Mouse (Mus musculus) MEL (cell line): Measurements from ENCODE around the gene Lsamp. TPM values are rescaled to one million over a fixed set of nuclear protein-coding genes. Genes with fewer than 3 reads are reported as not detected.

Source experiments
- DNase-seq: peaks from one replicate; pipeline ENCODE4 v3.0.0; 2011; ENCODE audit warnings: low read depth, low spot score
- H3K27ac ChIP-seq: 2 replicates; pipeline ENCODE4 v1.5.1; 2012; ENCODE audit warnings: low read depth, mild to moderate bottlenecking, control low read depth, low read length, moderate library complexity; ENCODE audit not compliant: control insufficient read depth
- H3K27me3 ChIP-seq, 2 experiments: fragments of 150-350 bp in 1 of 2; sonication (generic) in 1 of 2; 2 replicates each; pipeline ENCODE4 v1.6.1; 2012; ENCODE audit warnings: low read length in 2 of 2, mild to moderate bottlenecking in 2 of 2, improper control_type of control experiment in 1 of 2, moderate library complexity in 1 of 2; ENCODE audit not compliant: insufficient read depth in 2 of 2, control insufficient read depth in 1 of 2
- H3K36me3 ChIP-seq, 2 experiments: 2 replicates each; pipeline ENCODE4 v1.6.1; 2012 to 2014; ENCODE audit warnings: low read length in 2 of 2, improper control_type of control experiment in 1 of 2, inconsistent platforms in 1 of 2, mild to moderate bottlenecking in 1 of 2; ENCODE audit not compliant: insufficient read depth in 2 of 2, control insufficient read depth in 1 of 2
- H3K4me1 ChIP-seq, 2 experiments: fragments of 150-350 bp in 1 of 2; sonication (generic) in 1 of 2; 2 replicates each; pipeline ENCODE4 v1.6.1; 2012; ENCODE audit warnings: low read length in 2 of 2, improper control_type of control experiment in 1 of 2, mild to moderate bottlenecking in 1 of 2; ENCODE audit not compliant: insufficient read depth in 2 of 2, control insufficient read depth in 1 of 2
- H3K4me3 ChIP-seq, 2 experiments: fragments of 150-350 bp in 1 of 2; sonication (generic) in 1 of 2; 2 replicates each; pipeline ENCODE4 v1.5.1; 2012; ENCODE audit warnings: low read depth in 2 of 2, low read length in 2 of 2, mild to moderate bottlenecking in 2 of 2, moderate library complexity in 2 of 2, control low read depth in 1 of 2, improper control_type of control experiment in 1 of 2; ENCODE audit not compliant: control insufficient read depth in 1 of 2, insufficient read depth in 1 of 2
- H3K79me2 ChIP-seq: 2 replicates; pipeline ENCODE4 v1.6.1; 2012; ENCODE audit warnings: mild to moderate bottlenecking, low read length, moderate library complexity; ENCODE audit not compliant: control insufficient read depth, poor library complexity, insufficient read depth
- H3K9ac ChIP-seq: 2 replicates; pipeline ENCODE4 v1.6.1; 2012; ENCODE audit warnings: low read depth, mild to moderate bottlenecking, control low read depth, low read length, moderate library complexity; ENCODE audit not compliant: control insufficient read depth, poor library complexity, severe bottlenecking
- H3K9me3 ChIP-seq: fragments of 150-350 bp; sonication (generic); replicated peaks from 2 replicates; pipeline ENCODE4 v1.6.1; 2012; ENCODE audit warnings: mild to moderate bottlenecking, low read length, improper control_type of control experiment, moderate library complexity; ENCODE audit not compliant: insufficient read depth
- CHD1 ChIP-seq: IDR thresholded peaks from 2 replicates; pipeline ENCODE4 v1.6.1; 2012; ENCODE audit warnings: low read depth, mild to moderate bottlenecking, inconsistent platforms, low read length, improper control_type of control experiment
- CTCF ChIP-seq, 3 experiments: IDR thresholded peaks in 2 of 3; conservative IDR thresholded peaks in 1 of 3; 2 replicates each; pipeline ENCODE4 v1.5.1; 2011 to 2012; ENCODE audit warnings: low read length in 3 of 3, low read depth in 2 of 3, mild to moderate bottlenecking in 2 of 3, improper control_type of control experiment in 1 of 3, inconsistent platforms in 1 of 3, mixed read lengths in 1 of 3, moderate library complexity in 1 of 3; ENCODE audit not compliant: control insufficient read depth in 1 of 3, insufficient read depth in 1 of 3, poor library complexity in 1 of 3, severe bottlenecking in 1 of 3
- E2F4 ChIP-seq: IDR thresholded peaks from 2 replicates; pipeline ENCODE4 v1.6.1; 2011; ENCODE audit warnings: low read depth, low read length, improper control_type of control experiment, borderline replicate concordance
- EP300 ChIP-seq, 2 experiments: IDR thresholded peaks; 2 replicates each; pipeline ENCODE4 v1.6.1; 2011; ENCODE audit warnings: improper control_type of control experiment in 2 of 2, low read length in 2 of 2, low read depth in 1 of 2, mild to moderate bottlenecking in 1 of 2
- GABPA ChIP-seq: IDR thresholded peaks from 2 replicates; pipeline ENCODE4 v1.6.1; 2012; ENCODE audit warnings: low read depth, mild to moderate bottlenecking, inconsistent platforms, low read length, improper control_type of control experiment, moderate library complexity
- HCFC1 ChIP-seq: IDR thresholded peaks from 2 replicates; pipeline ENCODE4 v1.6.1; 2012; ENCODE audit warnings: low read depth, mild to moderate bottlenecking, inconsistent platforms, low read length, improper control_type of control experiment, moderate library complexity
- JUND ChIP-seq: IDR thresholded peaks from 2 replicates; pipeline ENCODE4 v1.6.1; 2011; ENCODE audit warnings: low read depth, mild to moderate bottlenecking, improper control_type of control experiment, low read length
- MAFK ChIP-seq: IDR thresholded peaks from 2 replicates; pipeline ENCODE4 v1.6.1; 2011; ENCODE audit warnings: low read depth, mild to moderate bottlenecking, low read length, improper control_type of control experiment, borderline replicate concordance
- MEF2A ChIP-seq: IDR thresholded peaks from 2 replicates; pipeline ENCODE4 v1.6.1; 2014; ENCODE audit warnings: low read depth, mild to moderate bottlenecking, inconsistent platforms, low read length, improper control_type of control experiment; ENCODE audit not compliant: poor library complexity, insufficient replicate concordance, severe bottlenecking; ENCODE audit errors: extremely low read depth
- MYB ChIP-seq: IDR thresholded peaks from 2 replicates; pipeline ENCODE4 v1.6.1; 2011; ENCODE audit warnings: mild to moderate bottlenecking, low read depth, low read length, improper control_type of control experiment
- POLR2AphosphoS2 ChIP-seq: IDR thresholded peaks from 2 replicates; pipeline ENCODE4 v1.6.1; 2011; ENCODE audit warnings: low read length, improper control_type of control experiment
- POLR2AphosphoS5 ChIP-seq: IDR thresholded peaks from 2 replicates; pipeline ENCODE4 v1.6.1; 2012; ENCODE audit warnings: low read depth, borderline replicate concordance, mild to moderate bottlenecking, inconsistent platforms, low read length, moderate library complexity, mixed read lengths
- SIN3A ChIP-seq: IDR thresholded peaks from 2 replicates; pipeline ENCODE4 v1.6.1; 2012; ENCODE audit warnings: low read length, improper control_type of control experiment, inconsistent platforms
- SMC3 ChIP-seq: IDR thresholded peaks from 2 replicates; pipeline ENCODE4 v1.6.1; 2011; ENCODE audit warnings: low read depth, low read length, improper control_type of control experiment
- TAL1 ChIP-seq: IDR thresholded peaks from 2 replicates; pipeline ENCODE4 v1.6.1; 2012; ENCODE audit warnings: mild to moderate bottlenecking, inconsistent platforms, low read length, moderate library complexity, mixed read lengths
- UBTF ChIP-seq: IDR thresholded peaks from 2 replicates; pipeline ENCODE4 v1.6.1; 2012; ENCODE audit warnings: low read depth, mild to moderate bottlenecking, inconsistent platforms, low read length, improper control_type of control experiment, moderate library complexity, borderline replicate concordance; ENCODE audit not compliant: insufficient read depth
- ZC3H11A ChIP-seq: IDR thresholded peaks from 2 replicates; pipeline ENCODE4 v1.6.1; 2012; ENCODE audit warnings: low read depth, mild to moderate bottlenecking, inconsistent platforms, low read length, improper control_type of control experiment
- ZKSCAN1 ChIP-seq: IDR thresholded peaks from 2 replicates; pipeline ENCODE4 v1.6.1; 2012; ENCODE audit warnings: low read depth, mild to moderate bottlenecking, inconsistent platforms, low read length, improper control_type of control experiment, moderate library complexity
- polyA plus RNA-seq, 2 experiments: library from polyadenylated mRNA; stranded (reverse) in 1 of 2; unstranded in 1 of 2; fragments of >175 nt in 1 of 2; fragments of >200 nt in 1 of 2; gene quantifications; 2 replicates each; pipeline versions ENCODE4 v1.2.1 to v1.2.4; 2012; ENCODE audit warnings: low replicate concordance in 2 of 2, low read depth in 1 of 2; ENCODE audit not compliant: insufficient read length in 2 of 2, insufficient read depth in 1 of 2, missing spikeins in 1 of 2
- total RNA-seq: library from RNA; depleted of rRNA; stranded (reverse); fragments of 300-350 nt; gene quantifications from 2 replicates; pipeline ENCODE4 v1.2.3, GENCODE M21; 2012

Gene Lsamp
- total and polyA plus RNA-seq, 3 experiments: 0.42 TPM; not detected in 2

DNA sequence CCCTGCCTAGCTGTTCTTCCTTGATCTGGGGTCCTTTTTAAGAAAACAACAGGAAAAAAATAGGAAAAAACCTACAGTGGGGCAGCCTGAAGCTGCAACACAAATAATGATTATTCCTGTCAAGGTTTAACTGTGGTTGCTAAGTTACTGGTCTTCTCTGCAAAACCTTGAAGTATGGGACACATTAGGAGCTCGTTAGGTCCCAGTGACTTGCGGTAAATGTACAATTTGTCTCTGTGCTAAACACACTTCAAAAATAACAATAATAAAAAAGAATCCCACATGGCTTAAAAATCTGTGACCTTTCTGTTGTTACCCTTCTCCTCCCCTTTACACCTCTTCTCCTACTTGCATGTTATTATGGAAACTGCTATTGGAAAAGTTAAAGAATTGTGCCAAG, 1140.2 kb downstream of the Lsamp start:
- Histone ChIP-seq H3K36me3 (no peaks in the 10 kb centered on the region), H3K79me2 (no peaks in the 10 kb centered on the region), H3K9ac (no peak overlapping the region), H3K4me3 (no peak overlapping the region), H3K4me1 (no peaks in the 10 kb centered on the region), H3K27me3 (no peaks in the 10 kb centered on the region), H3K9me3 (no peaks in the 10 kb centered on the region), H3K27ac (no peak overlapping the region)
- no peak for TF ChIP-seq SMC3
- TF ChIP-seq SIN3A: no peak
- TF ChIP-seq JUND: no peak
- TF ChIP-seq ZKSCAN1: no peak
- TF ChIP-seq UBTF: no peak
- no peak for TF ChIP-seq CTCF (IDR thresholded peaks at IDR 0.05 in 2 of 3, conservative IDR thresholded peaks at IDR 0.05 in 1 of 3; ENCODE audit: control insufficient read depth in 1 of 3, insufficient read depth in 1 of 3, low read depth in 2 of 3, low read length in 3 of 3, poor library complexity in 1 of 3, severe bottlenecking in 1 of 3)
- TF ChIP-seq GABPA: no peak
- TF ChIP-seq ZC3H11A: no peak
- TF ChIP-seq MYB: no peak
- TF ChIP-seq TAL1: no peak
- no peak for TF ChIP-seq CHD1
- no peak for TF ChIP-seq POLR2AphosphoS5
- no peak for TF ChIP-seq E2F4
- TF ChIP-seq MEF2A: no peak
- DNase-seq: no peak

DNA sequence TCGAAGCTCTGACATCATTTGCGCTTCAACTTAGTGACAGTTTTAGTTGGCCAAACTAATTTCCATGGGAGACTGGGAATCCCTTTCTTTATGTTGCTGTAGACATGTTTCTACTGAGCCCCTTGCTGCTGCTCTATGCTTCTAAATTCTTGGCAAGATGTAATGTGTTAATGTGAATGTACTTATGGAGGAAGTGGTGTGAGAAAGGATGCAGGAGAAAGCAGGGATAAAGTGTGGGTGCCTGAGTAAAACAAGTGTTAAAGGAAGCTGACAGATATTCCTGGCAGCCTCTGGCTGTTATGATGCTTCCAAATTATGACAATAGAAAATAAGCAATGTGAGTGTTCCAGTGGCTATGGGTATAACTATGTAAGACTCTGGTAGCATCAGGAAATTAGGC, 1140.9 kb downstream of the Lsamp start:
- Histone ChIP-seq H3K9me3 (no peaks in the 10 kb centered on the region), H3K4me3 (no peak overlapping the region), H3K27me3 (no peaks in the 10 kb centered on the region), H3K36me3 (no peaks in the 10 kb centered on the region), H3K27ac (no peak overlapping the region), H3K4me1 (no peaks in the 10 kb centered on the region), H3K79me2 (no peaks in the 10 kb centered on the region), H3K9ac (no peak overlapping the region)
- no peak for DNase-seq
- no peak for TF ChIP-seq MAFK
- TF ChIP-seq EP300 (IDR thresholded peaks at IDR 0.05; ENCODE audit: low read depth in 1 of 2, low read length in 2 of 2): no peak
- TF ChIP-seq POLR2AphosphoS2: no peak
- no peak for TF ChIP-seq HCFC1
- no peak for TF ChIP-seq TAL1
- TF ChIP-seq SMC3: no peak
